Mouse (Mus musculus) spleen, adult 2 months (tissue): ENCODE data around the gene Bet1l. TPM values are rescaled to one million over a fixed set of nuclear protein-coding genes. Genes with fewer than 3 reads are reported as not detected.

ENCODE experiments used
- DNase-seq, 2 experiments: peaks; one replicate each; pipeline versions ENCODE4 v3.0.0 to v3.0.0-alpha.2; 2012 to 2021; ENCODE audit warnings: low spot score in 2 of 2, low read depth in 1 of 2
- H3K27ac ChIP-seq: fragments of 200-500 bp; 2 replicates; pipeline ENCODE4 v1.5.1; 2012; ENCODE audit warnings: low read length, inconsistent platforms; ENCODE audit not compliant: insufficient read depth
- H3K27me3 ChIP-seq: fragments of 200-500 bp; 2 replicates; pipeline ENCODE4 v1.6.1; 2012; ENCODE audit warnings: mild to moderate bottlenecking, moderate library complexity, low read length, inconsistent platforms; ENCODE audit not compliant: control insufficient read depth, insufficient read depth
- H3K36me3 ChIP-seq: fragments of 200-500 bp; 2 replicates; pipeline ENCODE4 v1.6.1; 2012; ENCODE audit warnings: mild to moderate bottlenecking, low read length, inconsistent platforms; ENCODE audit not compliant: control insufficient read depth, insufficient read depth
- H3K4me1 ChIP-seq: fragments of 200-500 bp; 2 replicates; pipeline ENCODE4 v1.6.1; 2011; ENCODE audit warnings: inconsistent platforms; ENCODE audit not compliant: control insufficient read depth, insufficient read depth, insufficient read length
- H3K4me3 ChIP-seq: fragments of 200-500 bp; 2 replicates; pipeline ENCODE4 v1.5.1; 2011; ENCODE audit warnings: mild to moderate bottlenecking, inconsistent platforms; ENCODE audit not compliant: insufficient read depth, insufficient read length; ENCODE audit errors: extremely low read depth
- CTCF ChIP-seq: fragments of 200-500 bp; IDR thresholded peaks from 2 replicates; pipeline ENCODE4 v1.5.1; 2011; ENCODE audit warnings: mild to moderate bottlenecking, inconsistent platforms; ENCODE audit not compliant: insufficient read depth, insufficient read length, insufficient replicate concordance; ENCODE audit errors: extremely low read depth
- POLR2A ChIP-seq: fragments of 200-500 bp; IDR thresholded peaks from 2 replicates; pipeline ENCODE4 v1.6.1; 2011; ENCODE audit warnings: low read depth, low read length, inconsistent platforms
- WGBS: fragments of 180-500 bp; shearing (Covaris S2); methylation state at CpG from one replicate; pipeline ENCODE4 v1.1.7; 2018; 5-methylcytosine and 5-hydroxymethylcytosine counted together
- polyA plus RNA-seq: library from polyadenylated mRNA; depleted of rRNA; stranded (reverse); fragments of >200 nt; gene quantifications from 2 replicates; pipeline ENCODE4 v1.2.3, GENCODE M21; 2012; rRNA removed

The Bet1l gene
- polyA plus RNA-seq, 1 experiment, result 16.9 TPM

DNA sequence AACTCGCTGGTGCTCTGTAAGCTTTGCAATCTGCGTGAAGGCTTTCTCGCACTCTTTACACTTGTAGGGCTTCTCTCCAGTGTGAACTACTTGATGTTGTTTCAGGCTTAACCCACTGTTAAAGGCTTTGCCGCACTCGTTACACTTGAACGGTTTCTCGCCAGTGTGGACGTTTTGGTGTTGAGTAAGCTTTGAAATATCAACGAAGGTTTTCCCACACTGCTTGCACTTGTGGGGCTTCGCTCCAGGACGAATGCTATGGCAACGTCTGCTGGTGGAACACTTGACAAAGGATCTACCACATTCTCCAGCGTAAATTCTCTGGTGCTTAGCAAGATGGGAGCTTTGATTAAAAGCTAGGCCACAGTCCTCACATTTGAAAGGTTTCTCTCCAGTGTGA, 45.7 kb downstream of the Bet1l start:
- no peak for TF ChIP-seq CTCF
- TF ChIP-seq POLR2A, result no peak
- Histone ChIP-seq H3K4me3 (no peak overlapping the region), H3K27ac (no peak overlapping the region), H3K27me3 (no peaks in the 10 kb centered on the region), H3K36me3 (no peaks in the 10 kb centered on the region), H3K4me1 (no peaks in the 10 kb centered on the region)
- no peak for DNase-seq
- WGBS, result 92% methylated on average over 13 of the region's 13 CpGs

- H3K27me3 ChIP-seq, result no peaks in the 10 kb centered on the region
- DNase-seq, result no peak
- no peak for TF ChIP-seq CTCF
- no peak for TF ChIP-seq POLR2A
These were observed 46.9 kb downstream of the Bet1l start for GRCm38 (mm10) chr7:140810496-140810895.

GRCm38 (mm10) chr7:140805704-140806103, 51.7 kb downstream of the Bet1l start:
- TF ChIP-seq POLR2A, result no peak
- TF ChIP-seq CTCF, result peak; percentile 29; the same call in 1 of the 2 replicates
- Histone ChIP-seq H3K4me3 (no peak overlapping the region), H3K36me3 (no peaks in the 10 kb centered on the region), H3K27ac (no peak overlapping the region), H3K4me1 (no peaks in the 10 kb centered on the region), H3K27me3 (no peaks in the 10 kb centered on the region)
- WGBS, result 12% methylated on average over 1 of the region's 1 CpGs
- peak in 1 of 2 experiments; percentile 3 for DNase-seq

More at GRCm38 (mm10) chr7:140810496-140810895, 46.9 kb downstream of the Bet1l start:
- Histone ChIP-seq H3K36me3 (no peaks in the 10 kb centered on the region), H3K27ac (no peak overlapping the region), H3K4me1 (no peaks in the 10 kb centered on the region), H3K4me3 (no peak overlapping the region)
- 86% methylated on average over 6 of the region's 6 CpGs for WGBS

Other genes starting within 250 kb of the Bet1l start
- not detected in 2 replicates for gene Olfr61, start 228.6 kb downstream of the Bet1l start, polyA plus RNA-seq
- not detected in 2 replicates for gene Olfr53, start 211.1 kb downstream of the Bet1l start, polyA plus RNA-seq
- not detected in 2 replicates for gene Olfr539, start 197.6 kb downstream of the Bet1l start, polyA plus RNA-seq
- gene Olfr45, start 175.6 kb downstream of the Bet1l start, polyA plus RNA-seq, result not detected in 2 replicates
- gene Olfr541, start 160.3 kb downstream of the Bet1l start, polyA plus RNA-seq, result not detected in 2 replicates
- 0.36 and 1.3 TPM in 2 replicates for gene Cyp2e1, start 93.8 kb downstream of the Bet1l start, polyA plus RNA-seq
- gene Syce1, start 69.7 kb downstream of the Bet1l start, polyA plus RNA-seq, result 0.07 and 0.11 TPM in 2 replicates
- not detected in 2 replicates for gene Zfp941, start 35.4 kb downstream of the Bet1l start, polyA plus RNA-seq
- 1.1 and 1.5 TPM in 2 replicates for gene Urah, start 22.6 kb downstream of the Bet1l start, polyA plus RNA-seq
- 0.25 TPM in 1 of 2 replicates, not detected in the other for gene Scgb1c1, start 12.0 kb downstream of the Bet1l start, polyA plus RNA-seq
- gene Odf3, start 9.8 kb downstream of the Bet1l start, polyA plus RNA-seq, result not detected in 2 replicates
- gene Gm45785, start 1.2 kb downstream of the Bet1l start, polyA plus RNA-seq, result not detected in 2 replicates
- gene Ric8a, start 620 bp downstream of the Bet1l start, polyA plus RNA-seq, result 104 and 117 TPM in 2 replicates
- 39.6 and 43.0 TPM in 2 replicates for gene Psmd13, start 24.4 kb upstream of the Bet1l start, polyA plus RNA-seq
- gene Sirt3, start 24.7 kb upstream of the Bet1l start, polyA plus RNA-seq, result 13.3 and 15.0 TPM in 2 replicates
- not detected in 2 replicates for gene Cox8b, start 42.9 kb upstream of the Bet1l start, polyA plus RNA-seq
- gene Nlrp6, start 63.3 kb upstream of the Bet1l start, polyA plus RNA-seq, result 0.12 and 0.32 TPM in 2 replicates
- gene Pgghg, start 83.8 kb upstream of the Bet1l start, polyA plus RNA-seq, result 21.2 and 26.0 TPM in 2 replicates
- 1.2 and 1.3 TPM in 2 replicates for gene Ifitm5, start 92.7 kb upstream of the Bet1l start, polyA plus RNA-seq
- not detected in 2 replicates for gene Gm45717, start 98.4 kb upstream of the Bet1l start, polyA plus RNA-seq
- gene Ifitm2, start 98.4 kb upstream of the Bet1l start, polyA plus RNA-seq, result 279 and 436 TPM in 2 replicates
- 159 and 265 TPM in 2 replicates for gene Ifitm1, start 109.6 kb upstream of the Bet1l start, polyA plus RNA-seq
- 177 and 277 TPM in 2 replicates for gene Ifitm3, start 153.2 kb upstream of the Bet1l start, polyA plus RNA-seq
- gene Ifitm6, start 160.3 kb upstream of the Bet1l start, polyA plus RNA-seq, result 25.5 and 45.9 TPM in 2 replicates
- gene Gm17387, start 171.6 kb upstream of the Bet1l start, polyA plus RNA-seq, result not detected in 2 replicates
- 0.79 and 1.9 TPM in 2 replicates for gene B4galnt4, start 203.5 kb upstream of the Bet1l start, polyA plus RNA-seq
- 30.1 and 36.7 TPM in 2 replicates for gene Pkp3, start 220.6 kb upstream of the Bet1l start, polyA plus RNA-seq
- gene Sigirr, start 243.0 kb upstream of the Bet1l start, polyA plus RNA-seq, result 35.8 and 45.5 TPM in 2 replicates